Mouse (Mus musculus): Measurements from ENCODE around the gene C1qtnf7. TPM values are rescaled to one million over a fixed set of nuclear protein-coding genes. Genes with fewer than 3 reads are reported as not detected.
A peak's percentile ranks its signal among the peaks of the same experiment; 100 is the strongest.

C1qtnf7 gene
- polyA plus RNA-seq, 1 experiment from 2014 or later = 0.74 TPM

GRCm38 (mm10) chr5:43621575-43622299 is 106.4 kb downstream of the C1qtnf7 start:
- no peak overlapping the region for H3K9ac ChIP-seq (ENCODE audit: low read length)
- 78% methylated on average over 7 of the region's 7 CpGs for WGBS
- DNase-seq (ENCODE audit: low spot score, missing footprints) (no peak), ATAC-seq (ENCODE audit: low FRiP score) (peak; percentile 38; the same call in 1 of the 2 replicates)
- H3K36me3 ChIP-seq (ENCODE audit: control insufficient read depth, insufficient read depth, low read length) = no peaks in the 10 kb centered on the region
- no peak overlapping the region for H3K4me3 ChIP-seq (ENCODE audit: low read depth, low read length)
- H3K27ac ChIP-seq (ENCODE audit: low read depth, low read length) = no peak overlapping the region
- no peak overlapping the region for H3K4me2 ChIP-seq
- H3K4me1 ChIP-seq (ENCODE audit: control insufficient read depth, insufficient read depth, low read length) = no peaks in the 10 kb centered on the region
- no peaks in the 10 kb centered on the region for H3K27me3 ChIP-seq (ENCODE audit: control insufficient read depth, insufficient read depth, low read length)
- H3K9me3 ChIP-seq (ENCODE audit: control insufficient read depth, low read length) = no peaks in the 10 kb centered on the region

GRCm38 (mm10) chr5:43625407-43625806 is 110.1 kb downstream of the C1qtnf7 start:
- no peak overlapping the region for H3K4me2 ChIP-seq
- H3K9ac ChIP-seq (ENCODE audit: low read length) = no peak overlapping the region
- H3K9me3 ChIP-seq (ENCODE audit: control insufficient read depth, low read length) = no peaks in the 10 kb centered on the region
- ATAC-seq (ENCODE audit: low FRiP score) = no peak
- DNase-seq (ENCODE audit: low spot score, missing footprints) = no peak
- H3K36me3 ChIP-seq (ENCODE audit: control insufficient read depth, insufficient read depth, low read length) = no peaks in the 10 kb centered on the region
- H3K4me3 ChIP-seq (ENCODE audit: low read depth, low read length) = no peak overlapping the region
- H3K27ac ChIP-seq (ENCODE audit: low read depth, low read length) = no peak overlapping the region
- no peaks in the 10 kb centered on the region for H3K27me3 ChIP-seq (ENCODE audit: control insufficient read depth, insufficient read depth, low read length)
- H3K4me1 ChIP-seq (ENCODE audit: control insufficient read depth, insufficient read depth, low read length) = no peaks in the 10 kb centered on the region
- 86% methylated on average over 4 of the region's 4 CpGs for WGBS

- H3K4me2 ChIP-seq = no peak overlapping the region
- no peak for DNase-seq (ENCODE audit: low spot score, missing footprints)
- no peak overlapping the region for H3K27ac ChIP-seq (ENCODE audit: low read depth, low read length)
- H3K27me3 ChIP-seq (ENCODE audit: control insufficient read depth, insufficient read depth, low read length) = no peaks in the 10 kb centered on the region
- no peaks in the 10 kb centered on the region for H3K36me3 ChIP-seq (ENCODE audit: control insufficient read depth, insufficient read depth, low read length)
- H3K9me3 ChIP-seq (ENCODE audit: control insufficient read depth, low read length) = no peaks in the 10 kb centered on the region
- no peak overlapping the region for H3K9ac ChIP-seq (ENCODE audit: low read length)
- 85% methylated on average over 5 of the region's 5 CpGs for WGBS
- H3K4me1 ChIP-seq (ENCODE audit: control insufficient read depth, insufficient read depth, low read length) = no peaks in the 10 kb centered on the region
- 0 out of 2 replicates have a peak, but pooled peaks have one; percentile 52 for ATAC-seq (ENCODE audit: low FRiP score)
- H3K4me3 ChIP-seq (ENCODE audit: low read depth, low read length) = no peak overlapping the region
Measured at GRCm38 (mm10) chr5:43634071-43634601, 118.8 kb downstream of the C1qtnf7 start.

- DNase-seq (ENCODE audit: low spot score, missing footprints) (peak; percentile 88), ATAC-seq (ENCODE audit: low FRiP score) (peak; percentile 54; the same call in 1 of the 2 replicates)
- Histone ChIP-seq H3K36me3 (ENCODE audit: control insufficient read depth, insufficient read depth, low read length) (no peaks in the 10 kb centered on the region), H3K9me3 (ENCODE audit: control insufficient read depth, low read length) (no peaks in the 10 kb centered on the region), H3K4me2 (no peak overlapping the region), H3K4me3 (ENCODE audit: low read depth, low read length) (no peak overlapping the region), H3K27ac (ENCODE audit: low read depth, low read length) (no peak overlapping the region), H3K4me1 (ENCODE audit: control insufficient read depth, insufficient read depth, low read length) (no peaks in the 10 kb centered on the region), H3K27me3 (ENCODE audit: control insufficient read depth, insufficient read depth, low read length) (no peaks in the 10 kb centered on the region), H3K9ac (ENCODE audit: low read length) (no peak overlapping the region)
- 38% methylated on average over 9 of the region's 9 CpGs for WGBS
Measured at GRCm38 (mm10) chr5:43634602-43635081, 119.3 kb downstream of the C1qtnf7 start.

- no peaks in the 10 kb centered on the region for H3K27me3 ChIP-seq (ENCODE audit: control insufficient read depth, insufficient read depth, low read length)
- H3K9me3 ChIP-seq (ENCODE audit: control insufficient read depth, low read length) = no peaks in the 10 kb centered on the region
- H3K4me2 ChIP-seq = no peak overlapping the region
- no peak overlapping the region for H3K4me3 ChIP-seq (ENCODE audit: low read depth, low read length)
- DNase-seq (ENCODE audit: low spot score, missing footprints) = no peak
- H3K9ac ChIP-seq (ENCODE audit: low read length) = no peak overlapping the region
- no peak for ATAC-seq (ENCODE audit: low FRiP score)
- WGBS = 67% methylated on average over 4 of the region's 4 CpGs
- no peak overlapping the region for H3K27ac ChIP-seq (ENCODE audit: low read depth, low read length)
- H3K36me3 ChIP-seq (ENCODE audit: control insufficient read depth, insufficient read depth, low read length) = no peaks in the 10 kb centered on the region
- no peaks in the 10 kb centered on the region for H3K4me1 ChIP-seq (ENCODE audit: control insufficient read depth, insufficient read depth, low read length)
Measured at GRCm38 (mm10) chr5:43645020-43645419, 129.7 kb downstream of the C1qtnf7 start.

- Histone ChIP-seq H3K9me3 (ENCODE audit: control insufficient read depth, low read length) (no peaks in the 10 kb centered on the region), H3K4me3 (ENCODE audit: low read depth, low read length) (no peak overlapping the region), H3K9ac (ENCODE audit: low read length) (no peak overlapping the region), H3K27ac (ENCODE audit: low read depth, low read length) (no peak overlapping the region), H3K4me2 (no peak overlapping the region), H3K36me3 (ENCODE audit: control insufficient read depth, insufficient read depth, low read length) (no peaks in the 10 kb centered on the region), H3K4me1 (ENCODE audit: control insufficient read depth, insufficient read depth, low read length) (no peaks in the 10 kb centered on the region), H3K27me3 (ENCODE audit: control insufficient read depth, insufficient read depth, low read length) (no peaks in the 10 kb centered on the region)
- DNase-seq (ENCODE audit: low spot score, missing footprints) (no peak), ATAC-seq (ENCODE audit: low FRiP score) (no peak)
- 86% methylated on average over 12 of the region's 12 CpGs for WGBS
Measured at GRCm38 (mm10) chr5:43647098-43647774, 131.9 kb downstream of the C1qtnf7 start.

- WGBS = 82% methylated on average over 3 of the region's 3 CpGs
- H3K9ac ChIP-seq (ENCODE audit: low read length) = no peak overlapping the region
- ATAC-seq (ENCODE audit: low FRiP score) (no peak), DNase-seq (ENCODE audit: low spot score, missing footprints) (no peak)
- no peaks in the 10 kb centered on the region for H3K9me3 ChIP-seq (ENCODE audit: control insufficient read depth, low read length)
- no peak overlapping the region for H3K4me3 ChIP-seq (ENCODE audit: low read depth, low read length)
- no peaks in the 10 kb centered on the region for H3K27me3 ChIP-seq (ENCODE audit: control insufficient read depth, insufficient read depth, low read length)
- no peak overlapping the region for H3K4me2 ChIP-seq
- peaks cover 18% of the 10 kb centered on the region for H3K4me1 ChIP-seq (ENCODE audit: control insufficient read depth, insufficient read depth, low read length)
- no peaks in the 10 kb centered on the region for H3K36me3 ChIP-seq (ENCODE audit: control insufficient read depth, insufficient read depth, low read length)
- H3K27ac ChIP-seq (ENCODE audit: low read depth, low read length) = no peak overlapping the region; the same call in 1 of the 2 replicates
Measured at GRCm38 (mm10) chr5:43661498-43661897, 146.2 kb downstream of the C1qtnf7 start.

GRCm38 (mm10) chr5:43661997-43662961 is 146.9 kb downstream of the C1qtnf7 start, which contains the start of gene Cc2d2a:
Gene Cc2d2a (plus strand): TSS chr5:43662346.
- Histone ChIP-seq H3K4me3 (ENCODE audit: low read depth, low read length) (peak within 1 kb of the TSS; percentile 37), H3K4me2 (peak within 1 kb of the TSS; percentile 55), H3K9ac (ENCODE audit: low read length) (peak within 1 kb of the TSS; percentile 70), H3K36me3 (ENCODE audit: control insufficient read depth, insufficient read depth, low read length) (no peaks in the 10 kb centered on the region), H3K27me3 (ENCODE audit: control insufficient read depth, insufficient read depth, low read length) (no peaks in the 10 kb centered on the region), H3K4me1 (ENCODE audit: control insufficient read depth, insufficient read depth, low read length) (peaks cover 18% of the 10 kb centered on the region), H3K27ac (ENCODE audit: low read depth, low read length) (peak within 1 kb of the TSS; percentile 91), H3K9me3 (ENCODE audit: control insufficient read depth, low read length) (no peaks in the 10 kb centered on the region)
- peak; percentile 97 for DNase-seq (ENCODE audit: low spot score, missing footprints)
- WGBS = 5% methylated on average over 19 of the region's 19 CpGs
- peak; percentile 87 for ATAC-seq (ENCODE audit: low FRiP score)

All from midbrain, embryonic 11.5 days (tissue).